Mouse (Mus musculus) 3T3-L1 (cell line): Measurements from ENCODE around the gene Psmd7.
A peak's percentile ranks its signal among the peaks of the same experiment; 100 is the strongest.
"Not testable (repeated sequence)": the region's sequence is repeated elsewhere in the genome, so short reads cannot be mapped to it uniquely, and the experiment has no call there.

Experiments
- DNase-seq: peaks from one replicate; pipeline ENCODE4 v3.0.0-alpha.2; 2015; ENCODE audit warnings: low read depth, low spot score

Psmd7 gene

GRCm38 (mm10) chr8:107587995-107588780 lies at the start of gene Psmd7:
Gene Psmd7 (minus strand): TSS chr8:107588464.
- peak; percentile 97 for DNase-seq

- no peak for DNase-seq
These were observed 45.5 kb upstream of the Psmd7 start for GRCm38 (mm10) chr8:107633734-107634133.

GRCm38 (mm10) chr8:107629701-107630100 lies 41.4 kb upstream of the Psmd7 start:
- DNase-seq, result no peak

GRCm38 (mm10) chr8:107628501-107629149 lies 40.4 kb upstream of the Psmd7 start:
- DNase-seq, result no peak

DNA sequence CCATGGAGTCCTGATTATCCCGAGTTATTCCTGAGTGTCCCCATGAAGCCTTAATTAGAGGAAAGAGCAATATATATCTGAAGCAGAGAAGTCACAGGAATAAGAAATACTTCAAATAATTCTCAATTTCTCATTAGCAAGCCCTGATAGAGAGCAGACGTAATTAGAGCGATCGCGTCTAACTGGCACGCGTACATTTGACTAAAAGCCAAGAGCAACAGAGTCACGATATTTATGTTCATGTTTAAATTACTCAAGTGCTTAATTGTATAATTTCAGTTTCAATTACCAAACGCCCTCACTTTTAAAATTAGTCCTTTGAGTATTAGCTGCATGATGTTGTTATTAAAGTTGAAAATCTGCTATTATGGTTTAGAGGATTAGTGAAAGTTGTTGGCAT lies 39.6 kb upstream of the Psmd7 start:
- no peak for DNase-seq

GRCm38 (mm10) chr8:107624301-107624700 lies 36.0 kb upstream of the Psmd7 start:
- not testable (repeated sequence) for DNase-seq

DNA sequence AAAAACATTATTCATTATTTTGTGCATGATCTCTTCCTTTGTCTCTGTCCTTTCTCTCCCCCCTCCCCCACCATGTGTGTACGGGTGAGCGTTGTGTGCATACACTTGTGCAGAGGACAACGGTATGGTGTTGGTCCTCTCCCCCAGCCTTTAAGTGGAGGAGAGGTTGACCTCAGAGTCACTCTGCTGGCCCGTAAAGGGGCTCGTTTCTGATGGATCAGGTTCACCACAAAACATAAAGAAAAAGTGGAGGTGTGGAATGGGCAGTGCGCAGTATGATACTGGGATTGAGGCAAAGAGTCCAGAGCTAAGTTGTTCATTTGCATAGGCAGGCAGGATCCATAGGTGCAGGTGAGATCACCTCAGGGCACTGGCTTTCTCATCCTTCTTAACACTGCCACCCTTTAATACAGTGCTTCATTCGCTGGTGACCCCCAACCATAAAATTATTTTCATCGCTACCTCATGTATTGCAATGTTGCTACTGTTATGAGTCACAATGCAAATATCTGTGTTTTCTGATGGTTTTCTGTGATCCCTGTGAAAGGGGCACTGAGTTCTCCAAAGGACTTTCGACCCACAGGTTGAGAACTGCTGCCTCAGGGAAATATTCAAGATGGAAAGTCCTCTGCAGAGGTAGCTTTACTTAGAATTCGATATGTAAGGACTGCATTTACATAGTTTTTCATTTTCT lies 33.8 kb upstream of the Psmd7 start:
- no peak for DNase-seq

DNA sequence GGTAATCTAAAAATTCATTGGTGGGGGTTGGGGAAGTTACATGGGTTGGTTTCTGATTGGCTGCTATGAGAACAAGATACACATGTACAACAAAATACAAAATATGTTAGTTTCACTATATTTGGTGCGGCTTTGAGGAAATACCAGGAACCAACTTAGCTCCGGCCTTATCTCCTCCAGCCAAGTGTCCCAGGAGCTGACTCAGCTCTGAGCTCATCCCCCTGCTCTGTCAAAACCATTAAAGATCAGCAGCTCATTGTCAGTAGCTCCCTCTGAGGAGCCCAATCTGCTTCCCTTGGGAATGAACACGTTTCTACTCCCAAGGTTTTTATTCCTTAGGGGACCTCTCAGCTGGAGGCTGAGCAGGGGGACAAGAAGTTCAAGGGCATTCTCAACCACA lies 32.9 kb upstream of the Psmd7 start:
- peak; percentile 8 for DNase-seq

GRCm38 (mm10) chr8:107618499-107618898 lies 30.2 kb upstream of the Psmd7 start:
- DNase-seq, result no peak

DNA sequence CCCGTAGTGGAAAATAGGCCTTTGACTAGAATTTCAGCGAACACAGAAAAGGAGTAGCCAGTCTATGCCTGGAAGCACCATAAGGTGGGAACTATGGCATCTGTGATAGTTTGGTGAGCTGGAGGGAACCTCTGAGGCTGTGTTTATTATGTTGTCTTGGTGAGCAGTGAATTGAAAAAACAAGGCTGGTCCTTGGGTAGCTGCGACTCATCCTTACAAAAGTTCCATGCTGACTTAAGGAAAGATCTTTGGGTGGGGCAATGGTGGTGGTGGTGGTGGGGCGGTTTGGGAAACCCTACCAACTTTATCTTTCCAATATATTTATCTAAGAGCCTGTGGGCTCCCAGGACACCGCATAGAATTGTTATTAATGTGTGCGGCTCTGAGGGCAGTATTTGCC lies 25.1 kb upstream of the Psmd7 start:
- DNase-seq, result no peak

GRCm38 (mm10) chr8:107610845-107611244 lies 22.6 kb upstream of the Psmd7 start:
- no peak for DNase-seq

DNA sequence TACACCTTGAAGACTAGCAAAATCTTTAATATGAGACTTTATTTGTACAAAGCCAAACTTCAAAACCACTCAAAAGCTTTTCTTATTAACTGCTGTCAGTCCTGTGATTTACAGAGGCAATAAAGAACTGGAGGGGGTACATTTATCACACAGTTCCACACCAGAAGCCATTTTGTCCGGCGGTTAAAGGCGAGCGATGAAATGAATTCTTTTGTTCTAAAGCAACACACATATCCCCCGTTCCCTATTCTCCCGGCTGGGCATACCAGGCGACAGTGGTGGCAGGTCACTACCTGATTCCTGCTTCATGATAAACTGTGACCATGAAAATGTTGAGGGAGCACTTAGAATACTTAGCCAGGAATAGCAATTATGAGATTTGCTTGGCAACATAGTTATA lies 20.5 kb upstream of the Psmd7 start:
- DNase-seq, result no peak

DNA sequence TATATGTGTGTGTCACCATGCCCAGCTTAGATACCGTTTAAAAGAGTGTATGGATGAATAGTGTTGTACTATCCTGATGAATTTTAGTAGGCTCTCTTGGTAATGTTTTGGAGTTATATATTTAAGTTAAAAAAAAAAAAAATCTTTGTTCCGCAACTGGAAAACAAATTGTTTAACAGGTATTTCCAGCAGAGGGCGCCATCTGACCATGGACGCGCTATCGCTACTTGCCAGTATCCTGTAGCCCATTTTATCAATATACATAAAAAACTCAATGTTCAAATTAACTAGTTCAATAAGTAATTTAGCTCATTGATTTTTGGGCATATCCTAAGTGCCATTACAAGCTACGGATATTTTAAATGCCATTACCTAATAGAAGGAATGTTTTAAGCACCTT lies 14.8 kb upstream of the Psmd7 start:
- DNase-seq, result peak; percentile 86

DNA sequence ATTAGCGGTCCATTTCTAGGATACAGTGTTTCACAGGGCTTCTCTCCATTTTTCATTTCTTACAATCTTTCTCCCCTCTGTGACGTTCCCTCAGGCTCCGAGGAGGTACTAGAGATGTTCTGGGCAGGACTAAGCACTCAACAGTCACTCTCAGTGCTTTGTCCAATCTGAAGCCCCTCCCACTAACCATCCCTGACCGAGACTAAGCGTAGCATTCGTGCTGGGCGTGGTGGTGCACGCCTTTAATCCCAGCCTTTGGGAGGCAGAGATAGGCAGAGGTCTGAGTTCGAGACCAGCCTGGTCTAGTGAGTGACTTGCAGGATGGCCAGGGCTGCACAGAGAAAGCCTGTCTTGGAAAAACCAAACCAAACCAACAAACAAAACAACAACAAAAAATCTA lies 11.4 kb upstream of the Psmd7 start:
- DNase-seq, result no peak

DNA sequence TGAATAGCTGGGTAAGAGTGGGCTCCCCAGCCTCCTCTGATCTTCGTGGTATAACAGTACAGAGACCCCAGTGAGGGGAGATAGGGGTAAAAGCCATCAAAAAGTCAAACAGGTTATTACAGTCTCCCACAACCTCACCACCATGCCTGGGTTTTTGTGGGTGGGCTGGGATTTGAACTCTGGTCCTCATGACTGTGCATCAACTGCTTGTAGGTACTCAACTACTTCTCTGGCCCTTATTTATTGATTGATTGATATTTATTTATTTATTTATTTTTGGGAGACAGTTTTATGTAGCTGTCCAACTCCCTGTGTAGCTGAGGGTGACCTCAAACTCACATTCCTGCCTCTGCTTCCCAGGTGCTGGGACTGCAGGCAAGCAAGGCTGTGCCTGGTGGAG lies 9.5 kb upstream of the Psmd7 start:
- no peak for DNase-seq

DNA sequence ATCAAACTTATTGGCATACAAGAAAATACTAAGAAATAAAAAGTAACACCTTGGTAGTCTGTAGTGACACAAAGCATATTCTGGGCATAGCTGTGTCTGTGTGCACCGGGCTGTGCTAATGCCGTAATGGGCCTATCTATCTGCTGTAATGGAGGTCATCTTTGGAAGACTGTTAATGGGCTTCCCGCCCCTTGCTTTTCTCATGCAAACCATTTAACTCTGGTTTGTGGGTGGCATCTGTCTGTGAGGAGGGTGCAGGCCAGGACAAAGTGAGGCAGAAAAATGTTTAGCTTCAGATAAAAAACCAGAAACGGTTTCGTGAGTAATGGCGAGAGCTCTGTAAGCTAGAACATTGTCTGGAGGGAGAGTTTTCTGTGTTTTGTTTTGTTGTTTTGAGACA lies 6.6 kb upstream of the Psmd7 start:
- no peak for DNase-seq

- no peak for DNase-seq
These were observed 5.9 kb upstream of the Psmd7 start for GRCm38 (mm10) chr8:107593967-107594729.

DNA sequence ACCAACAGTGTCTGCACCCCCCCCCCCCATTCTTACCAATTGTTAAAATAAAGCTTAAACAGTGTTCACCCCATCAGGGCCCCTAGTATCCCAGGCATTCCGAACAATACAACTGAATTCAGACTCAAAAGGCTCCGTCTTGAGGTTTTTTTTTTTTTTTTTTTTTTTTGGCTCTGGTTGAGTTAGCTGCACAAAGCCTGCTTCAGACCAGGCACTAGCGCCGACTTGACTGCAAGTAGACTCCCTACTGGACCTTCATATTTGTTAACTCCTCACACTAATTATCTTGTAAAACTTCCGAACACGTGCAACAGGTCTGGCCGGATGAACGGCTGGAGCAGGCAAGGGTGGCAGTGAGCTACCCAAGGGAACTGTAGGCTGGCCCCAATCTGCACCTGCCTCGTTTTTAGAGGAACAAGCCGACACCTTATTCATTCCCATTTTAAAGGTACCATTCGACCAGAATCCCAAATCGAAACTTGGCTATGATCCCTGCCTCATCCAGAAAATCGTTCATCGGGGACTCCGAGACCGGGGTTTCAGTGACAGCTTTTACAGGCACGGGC lies 752 bp downstream of the Psmd7 start:
- DNase-seq, result peak; percentile 50

GRCm38 (mm10) chr8:107582136-107582535 lies 6.1 kb downstream of the Psmd7 start:
- no peak for DNase-seq

DNA sequence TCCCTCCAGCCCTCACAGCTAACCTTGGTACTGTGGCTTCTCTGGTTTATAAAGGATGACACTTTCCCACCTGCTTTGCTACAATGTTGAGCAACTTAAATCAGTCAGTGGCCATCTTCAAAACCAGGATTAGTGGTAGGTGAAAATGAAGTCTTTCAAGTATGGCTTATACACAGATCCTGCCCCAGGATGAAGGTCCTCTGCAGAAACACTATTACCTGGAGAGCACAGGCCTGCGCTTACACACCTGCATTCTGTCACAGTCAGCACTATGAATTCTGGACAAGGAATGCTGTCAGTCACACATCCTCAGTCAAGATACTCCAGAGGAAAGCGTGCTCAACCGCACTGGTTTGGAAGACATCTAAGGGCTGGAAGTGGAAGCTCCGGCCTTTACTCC lies 6.7 kb downstream of the Psmd7 start:
- no peak for DNase-seq

GRCm38 (mm10) chr8:107580879-107581278 lies 7.4 kb downstream of the Psmd7 start:
- no peak for DNase-seq

DNA sequence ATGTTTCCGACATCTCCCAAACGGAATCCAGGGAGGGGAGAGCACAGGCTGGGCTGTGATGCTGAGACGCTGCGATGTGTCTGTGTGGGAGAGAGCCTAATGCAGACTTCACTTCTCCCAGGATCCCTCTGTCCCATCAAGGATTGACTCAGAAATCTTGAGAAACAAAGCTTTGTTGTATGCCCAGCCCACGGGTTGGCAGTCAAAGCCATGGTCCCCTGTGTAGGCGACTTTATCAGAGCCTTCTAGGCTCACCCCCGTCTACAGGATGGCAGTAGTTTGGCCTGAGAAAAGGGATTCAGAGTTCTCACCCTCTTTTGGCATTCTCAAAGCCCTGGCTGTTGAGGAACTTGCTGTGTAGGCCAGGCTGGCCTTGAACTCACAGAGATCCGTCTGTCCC lies 9.7 kb downstream of the Psmd7 start:
- DNase-seq, result no peak
